In the genomic region with DNA sequence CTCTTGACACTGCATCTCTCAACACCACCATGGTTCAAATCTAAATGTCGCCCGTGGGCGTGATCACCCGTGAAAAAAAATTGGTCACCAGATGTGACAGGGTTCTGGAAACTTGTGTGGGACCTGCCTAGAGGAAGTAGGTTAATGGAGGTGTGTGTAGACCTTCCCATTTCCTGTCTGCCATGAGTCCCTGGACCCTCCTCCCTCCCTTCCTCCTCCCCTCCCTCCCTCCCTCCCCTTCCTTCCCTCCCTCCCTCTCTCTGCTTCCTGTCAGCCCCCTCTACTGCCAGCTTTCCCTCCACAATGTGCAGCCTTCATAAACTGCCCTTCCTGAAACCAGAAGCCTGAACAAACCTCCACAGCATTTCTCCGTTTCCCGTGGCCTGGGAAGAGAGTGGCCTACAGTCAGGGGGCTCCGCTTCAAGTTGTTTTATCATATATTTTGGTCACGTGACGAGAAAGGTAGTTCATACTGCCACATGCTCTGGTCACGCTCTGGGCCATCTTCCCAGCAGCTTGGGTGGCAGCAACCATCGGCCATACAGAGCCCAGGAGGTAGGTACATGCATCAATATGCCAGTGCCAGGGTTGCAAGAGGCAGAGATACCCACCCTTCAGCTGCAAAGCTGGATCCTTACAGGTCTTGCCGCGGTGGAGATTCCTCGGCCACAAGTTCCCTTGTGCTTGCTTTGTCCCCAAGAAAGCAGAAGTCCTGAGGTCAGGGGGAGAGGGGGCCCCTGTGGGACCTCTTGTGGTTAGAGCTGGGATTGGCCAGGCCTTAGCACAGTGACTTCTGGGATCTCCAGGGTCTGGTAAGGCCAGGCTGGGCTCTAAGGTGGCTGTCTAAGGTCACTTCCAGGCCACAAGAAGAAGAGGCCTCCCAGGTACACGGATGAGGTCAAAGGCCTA, we compare ENCODE assay signal across 9 mouse cellular contexts. TPM values are rescaled to one million over a fixed set of nuclear protein-coding genes. Genes with fewer than 3 reads are reported as not detected.
DNase-seq lines count a peak whose midpoint lies in the region; ATAC-seq and TF ChIP-seq lines count a peak whose summit lies in the region.
"Had no signal": no experiment of that assay in that cellular context is flagged by ENCODE, and none has a peak within 500 bp of the region (broad histone marks: within the 10 kb centered on the region; RNA-seq: fewer than 3 reads in every experiment).

No protein-coding gene starts in this region.

- no peaks in the 10 kb centered on the region for H3K9me3 ChIP-seq in heart, embryonic 14.5 days (ENCODE audit: control insufficient read depth, low read length)

- no peak for ATAC-seq in heart, embryonic 14.5 days (ENCODE audit: insufficient number of reproducible peaks, insufficient read depth, low FRiP score, low read depth)

- H3K79me2 ChIP-seq in macrophage (ENCODE audit: inconsistent target) = no peaks in the 10 kb centered on the region

- 54% methylated on average over 15 of the region's 15 CpGs for WGBS in heart, embryonic 14.5 days
- 2% methylated on average over 15 of the region's 15 CpGs for WGBS in macrophage (ENCODE audit: missing documents)

- DNase-seq in heart, postnatal 4 days = no peak
- DNase-seq in A20 (ENCODE audit: low read depth, low spot score) = peak; percentile 71
- no peak for DNase-seq in brain, embryonic 14.5 days (ENCODE audit: low read depth)
- no peak for DNase-seq in left cerebral cortex, adult 8-10 months (ENCODE audit: low spot score in 2 of 2)
- DNase-seq in embryo, embryonic 11 days = no peak
- no peak for DNase-seq in kidney, adult 8-10 months

- TF ChIP-seq POLR2A in brain, embryonic 14.5 days (IDR thresholded peaks at IDR 0.05; ENCODE audit: borderline replicate concordance, extremely low read depth, insufficient read depth, insufficient read length, poor library complexity, severe bottlenecking) = no peak

- peaks cover 40 to 45% of the 10 kb centered on the region in 2 experiments for H3K4me1 ChIP-seq in heart, embryonic 14.5 days (ENCODE audit: control insufficient read depth in 2 of 2, insufficient read depth in 2 of 2, low read length in 2 of 2)

- no peak overlapping the region for H3K4me2 ChIP-seq in heart, embryonic 14.5 days (ENCODE audit: low read length)

- H3K36me3 ChIP-seq in heart, embryonic 14.5 days (ENCODE audit: control insufficient read depth, insufficient read depth, low read length) = no peaks in the 10 kb centered on the region
- H3K36me3 ChIP-seq in macrophage (ENCODE audit: inconsistent target) = no peaks in the 10 kb centered on the region

- no peak overlapping the region for H3K4me3 ChIP-seq in heart, embryonic 14.5 days (ENCODE audit: control insufficient read depth in 1 of 2, insufficient read depth in 1 of 2, low read depth in 1 of 2, low read length in 2 of 2)
- peak overlapping the region; percentile 2; the same call in 1 of the 2 replicates for H3K4me3 ChIP-seq in macrophage (ENCODE audit: inconsistent target)

- peak overlapping the region; percentile 60 to 74 for H3K27ac ChIP-seq in heart, embryonic 14.5 days (replicated peaks in 1 of 2; ENCODE audit: control insufficient read depth in 1 of 2, insufficient read depth in 1 of 2, low read depth in 2 of 2, low read length in 2 of 2)
- H3K27ac ChIP-seq in macrophage = peak overlapping the region; percentile 58

- no peaks in the 10 kb centered on the region for H3K27me3 ChIP-seq in heart, embryonic 14.5 days (ENCODE audit: control insufficient read depth, insufficient read depth, low read length)

- no peak overlapping the region for H3K9ac ChIP-seq in heart, embryonic 14.5 days (ENCODE audit: low read length)

- 0 out of 2 replicates have a peak, but pooled peaks have one; percentile 8 for TF ChIP-seq CTCF in brain, embryonic 14.5 days (IDR thresholded peaks at IDR 0.05; ENCODE audit: borderline replicate concordance, extremely low read depth, insufficient read depth, insufficient read length)

RNA-seq across cellular contexts. Expression of gene Rbm38, which starts 41.4 kb away (rescaled TPM):
- 126 and 129 TPM in 2 replicates for polyA plus RNA-seq in heart, embryonic 14.5 days (2014; fragmentation: Nextera tagmentation; extraction: Ambion mirVana)
- total RNA-seq in heart, postnatal 4 days (2021) = 100 to 1,000 TPM; 112 to 126 TPM
- 60.9 and 70.5 TPM in 2 replicates for polyA plus RNA-seq in brain, embryonic 14.5 days (2012; rRNA removed)
- 1 to 10 TPM; 1.9 to 9.4 (median 3.8) TPM for total RNA-seq in macrophage (2018; cell fraction: chromatin; rRNA removed)
- 10 to 100 TPM in 12 of 26 experiments, 1 to 10 TPM in 14; 6.2 to 13.4 (median 9.6) TPM for total RNA-seq in macrophage (2018; cell fraction: cytosol; rRNA removed)
- 1 to 10 TPM; 3.0 to 9.8 (median 5.5) TPM for total RNA-seq in macrophage (2018; cell fraction: nucleus; rRNA removed)
- 9.6 to 14.5 TPM (median 12.6 TPM) in 3 replicates for polyA plus RNA-seq in macrophage (2018)
- 1 to 10 TPM; 2.9 to 5.2 (median 3.6) TPM for total RNA-seq in left cerebral cortex, adult 8-10 months (2022)

RNA-seq across cellular contexts. Expression of gene Ctcfl, which starts 57.6 kb away (rescaled TPM):
- polyA plus RNA-seq in heart, embryonic 14.5 days (2014; fragmentation: Nextera tagmentation; extraction: Ambion mirVana) = 0.19 and 0.65 TPM in 2 replicates
- total RNA-seq in heart, postnatal 4 days (2021) = under 1 TPM; 0.14 TPM
- not detected in 2 replicates for polyA plus RNA-seq in brain, embryonic 14.5 days (2012; rRNA removed)
- total RNA-seq in macrophage (2018; cell fraction: chromatin; rRNA removed) = not detected
- not detected for total RNA-seq in macrophage (2018; cell fraction: cytosol; rRNA removed)
- total RNA-seq in macrophage (2018; cell fraction: nucleus; rRNA removed) = not detected
- not detected in 3 replicates for polyA plus RNA-seq in macrophage (2018)
- total RNA-seq in left cerebral cortex, adult 8-10 months (2022) = under 1 TPM in 1 of 4 experiments, not detected in 3; 0.21 TPM
- polyA plus RNA-seq: limb, embryonic 14.5 days had no signal
